Mouse (Mus musculus): Measurements from ENCODE around the gene Myzap. TPM values are rescaled to one million over a fixed set of nuclear protein-coding genes. Genes with fewer than 3 reads are reported as not detected.

Gene Myzap
- polyA plus RNA-seq, 1 experiment, result 6.0 TPM

- Histone ChIP-seq H3ac (ENCODE audit: control insufficient read depth, insufficient read length) (no peak overlapping the region), H3K36me3 (ENCODE audit: control insufficient read depth, insufficient read depth) (no peaks in the 10 kb centered on the region), H3K27me3 (ENCODE audit: control insufficient read depth, insufficient read depth, insufficient read length) (no peaks in the 10 kb centered on the region), H3K79me2 (ENCODE audit: control insufficient read depth, insufficient read depth) (no peaks in the 10 kb centered on the region), H3K4me2 (ENCODE audit: low read depth) (no peak overlapping the region), H3K4me3 (no peak overlapping the region)
- TF ChIP-seq TCF12 (IDR thresholded peaks at IDR 0.05; ENCODE audit: insufficient read depth, poor library complexity, severe bottlenecking), result no peak
- TF ChIP-seq MYOG (IDR thresholded peaks at IDR 0.05; ENCODE audit: control insufficient read depth in 1 of 3, insufficient read depth in 1 of 3, insufficient read length in 2 of 3, low read depth in 2 of 3), result no peak
- TF ChIP-seq CEBPB (IDR thresholded peaks at IDR 0.05; ENCODE audit: insufficient read depth, poor library complexity, severe bottlenecking), result no peak
- no peak for TF ChIP-seq MYOD1 (IDR thresholded peaks at IDR 0.05; ENCODE audit: control insufficient read depth in 1 of 3, insufficient read length in 2 of 3, low read depth in 2 of 3)
- no peak for TF ChIP-seq SRF (IDR thresholded peaks at IDR 0.05; ENCODE audit: control insufficient read depth, insufficient read length, low read depth)
- no peak for TF ChIP-seq POLR2A (IDR thresholded peaks at IDR 0.05; ENCODE audit: insufficient read length, low read depth)
- no peak for TF ChIP-seq USF1 (IDR thresholded peaks at IDR 0.05; ENCODE audit: low read depth)
- no peak for TF ChIP-seq POLR2AphosphoS2 (IDR thresholded peaks at IDR 0.05; ENCODE audit: insufficient read length, low read depth)
- no peak for TF ChIP-seq REST (IDR thresholded peaks at IDR 0.05; ENCODE audit: insufficient read depth, insufficient read length)
- TF ChIP-seq TCF3 (IDR thresholded peaks at IDR 0.05; ENCODE audit: insufficient read length, low read depth), result no peak
- no peak for TF ChIP-seq E2F4 (IDR thresholded peaks at IDR 0.05; ENCODE audit: insufficient read depth)
- no peak for TF ChIP-seq MAX (IDR thresholded peaks at IDR 0.05; ENCODE audit: low read depth)
Observed at GRCm38 (mm10) chr9:71517487-71517886, 74.7 kb downstream of the Myzap start.

GRCm38 (mm10) chr9:71515862-71516261, 76.3 kb downstream of the Myzap start:
- Histone ChIP-seq H3K36me3 (ENCODE audit: control insufficient read depth, insufficient read depth) (no peaks in the 10 kb centered on the region), H3K27me3 (ENCODE audit: control insufficient read depth, insufficient read depth, insufficient read length) (no peaks in the 10 kb centered on the region), H3K79me2 (ENCODE audit: control insufficient read depth, insufficient read depth) (no peaks in the 10 kb centered on the region), H3K4me3 (no peak overlapping the region), H3ac (ENCODE audit: control insufficient read depth, insufficient read length) (no peak overlapping the region), H3K4me2 (ENCODE audit: low read depth) (no peak overlapping the region)
- TF ChIP-seq MAX (IDR thresholded peaks at IDR 0.05; ENCODE audit: low read depth) (no peak), MYOG (IDR thresholded peaks at IDR 0.05; ENCODE audit: control insufficient read depth in 1 of 3, insufficient read depth in 1 of 3, insufficient read length in 2 of 3, low read depth in 2 of 3) (no peak), USF1 (IDR thresholded peaks at IDR 0.05; ENCODE audit: low read depth) (no peak), POLR2AphosphoS2 (IDR thresholded peaks at IDR 0.05; ENCODE audit: insufficient read length, low read depth) (no peak), TCF12 (IDR thresholded peaks at IDR 0.05; ENCODE audit: insufficient read depth, poor library complexity, severe bottlenecking) (no peak), MYOD1 (IDR thresholded peaks at IDR 0.05; ENCODE audit: control insufficient read depth in 1 of 3, insufficient read length in 2 of 3, low read depth in 2 of 3) (no peak), SRF (IDR thresholded peaks at IDR 0.05; ENCODE audit: control insufficient read depth, insufficient read length, low read depth) (no peak), CEBPB (IDR thresholded peaks at IDR 0.05; ENCODE audit: insufficient read depth, poor library complexity, severe bottlenecking) (no peak), E2F4 (IDR thresholded peaks at IDR 0.05; ENCODE audit: insufficient read depth) (no peak), REST (IDR thresholded peaks at IDR 0.05; ENCODE audit: insufficient read depth, insufficient read length) (no peak), POLR2A (IDR thresholded peaks at IDR 0.05; ENCODE audit: insufficient read length, low read depth) (no peak), TCF3 (IDR thresholded peaks at IDR 0.05; ENCODE audit: insufficient read length, low read depth) (no peak)

GRCm38 (mm10) chr9:71513566-71513965, 78.6 kb downstream of the Myzap start:
- no peaks in the 10 kb centered on the region for H3K36me3 ChIP-seq (ENCODE audit: control insufficient read depth, insufficient read depth)

GRCm38 (mm10) chr9:71512899-71513298, 79.3 kb downstream of the Myzap start:
- Histone ChIP-seq H3ac (ENCODE audit: control insufficient read depth, insufficient read length) (no peak overlapping the region), H3K27me3 (ENCODE audit: control insufficient read depth, insufficient read depth, insufficient read length) (no peaks in the 10 kb centered on the region), H3K36me3 (ENCODE audit: control insufficient read depth, insufficient read depth) (no peaks in the 10 kb centered on the region), H3K79me2 (ENCODE audit: control insufficient read depth, insufficient read depth) (no peaks in the 10 kb centered on the region), H3K4me2 (ENCODE audit: low read depth) (no peak overlapping the region), H3K4me3 (no peak overlapping the region)
- TF ChIP-seq TCF3 (IDR thresholded peaks at IDR 0.05; ENCODE audit: insufficient read length, low read depth), result no peak
- no peak for TF ChIP-seq CEBPB (IDR thresholded peaks at IDR 0.05; ENCODE audit: insufficient read depth, poor library complexity, severe bottlenecking)
- TF ChIP-seq SRF (IDR thresholded peaks at IDR 0.05; ENCODE audit: control insufficient read depth, insufficient read length, low read depth), result no peak
- no peak for TF ChIP-seq REST (IDR thresholded peaks at IDR 0.05; ENCODE audit: insufficient read depth, insufficient read length)
- TF ChIP-seq POLR2AphosphoS2 (IDR thresholded peaks at IDR 0.05; ENCODE audit: insufficient read length, low read depth), result no peak

More at GRCm38 (mm10) chr9:71513566-71513965, 78.6 kb downstream of the Myzap start:
- no peak overlapping the region for H3K4me2 ChIP-seq (ENCODE audit: low read depth)
- TF ChIP-seq E2F4 (IDR thresholded peaks at IDR 0.05; ENCODE audit: insufficient read depth), result no peak
- no peak for TF ChIP-seq MYOG (IDR thresholded peaks at IDR 0.05; ENCODE audit: control insufficient read depth in 1 of 3, insufficient read depth in 1 of 3, insufficient read length in 2 of 3, low read depth in 2 of 3)
- no peak for TF ChIP-seq USF1 (IDR thresholded peaks at IDR 0.05; ENCODE audit: low read depth)
- TF ChIP-seq CEBPB (IDR thresholded peaks at IDR 0.05; ENCODE audit: insufficient read depth, poor library complexity, severe bottlenecking), result no peak
- TF ChIP-seq POLR2AphosphoS2 (IDR thresholded peaks at IDR 0.05; ENCODE audit: insufficient read length, low read depth), result no peak
- no peak for TF ChIP-seq REST (IDR thresholded peaks at IDR 0.05; ENCODE audit: insufficient read depth, insufficient read length)
- no peak for TF ChIP-seq MAX (IDR thresholded peaks at IDR 0.05; ENCODE audit: low read depth)
- TF ChIP-seq POLR2A (IDR thresholded peaks at IDR 0.05; ENCODE audit: insufficient read length, low read depth), result no peak
- H3ac ChIP-seq (ENCODE audit: control insufficient read depth, insufficient read length), result no peak overlapping the region
- no peaks in the 10 kb centered on the region for H3K79me2 ChIP-seq (ENCODE audit: control insufficient read depth, insufficient read depth)
- H3K4me3 ChIP-seq, result no peak overlapping the region
- H3K27me3 ChIP-seq (ENCODE audit: control insufficient read depth, insufficient read depth, insufficient read length), result no peaks in the 10 kb centered on the region

Data from myocyte (in vitro differentiated cells).